Mouse (Mus musculus): Measurements from ENCODE around the gene Ptgir. TPM values are rescaled to one million over a fixed set of nuclear protein-coding genes. Genes with fewer than 3 reads are reported as not detected.
A peak's percentile ranks its signal among the peaks of the same experiment; 100 is the strongest.

The Ptgir gene
- polyA plus RNA-seq, 1 experiment, result 13.0 TPM

GRCm38 (mm10) chr7:16874190-16874589 lies 32.1 kb upstream of the Ptgir start:
- H3K4me1 ChIP-seq (ENCODE audit: control insufficient read depth, insufficient read depth, low read length), result peaks cover 2% of the 10 kb centered on the region
- peak; percentile 94 for TF ChIP-seq CTCF (IDR thresholded peaks at IDR 0.05; ENCODE audit: control insufficient read depth, insufficient read depth, low read length)
- TF ChIP-seq POLR2A (IDR thresholded peaks at IDR 0.05; ENCODE audit: borderline replicate concordance, control insufficient read depth, low read depth, low read length), result no peak
- no peak overlapping the region for H3K27ac ChIP-seq (ENCODE audit: control insufficient read depth, insufficient read depth, low read depth, low read length, poor library complexity)
- 3% methylated on average over 17 of the region's 17 CpGs for WGBS
- H3K4me3 ChIP-seq (replicated peaks; ENCODE audit: control insufficient read depth, low read depth, low read length), result no peak overlapping the region

DNA sequence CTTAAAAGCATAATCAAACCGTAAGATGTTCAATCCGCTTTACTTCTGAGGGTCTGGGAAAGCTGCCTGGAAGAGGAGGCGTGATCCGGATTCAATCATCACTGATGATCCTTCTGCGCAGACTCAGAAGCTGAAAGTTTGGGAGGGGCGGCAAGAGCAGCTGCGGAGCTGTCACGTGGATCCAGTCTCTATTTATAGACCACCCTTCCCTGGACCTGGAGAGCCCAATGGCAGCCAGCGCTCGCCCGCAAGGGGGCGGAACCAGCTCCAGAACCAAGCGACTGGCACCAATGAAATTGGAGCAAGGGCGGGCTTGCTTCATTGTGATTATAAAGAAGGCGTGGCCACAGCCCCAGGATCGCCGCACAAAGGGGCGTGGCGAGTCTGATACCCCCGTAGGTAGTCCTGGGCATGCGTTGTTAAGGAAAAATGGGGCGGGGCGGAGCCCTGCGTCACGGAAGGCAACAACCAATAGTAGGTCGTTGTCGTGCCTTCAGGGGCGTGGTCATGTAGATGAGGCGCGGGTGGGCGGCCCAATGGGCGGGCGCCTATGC lies 31.5 kb upstream of the Ptgir start:
- WGBS, result under 1% methylated on average over 33 of the region's 33 CpGs
- no peak overlapping the region for H3K27ac ChIP-seq (ENCODE audit: control insufficient read depth, insufficient read depth, low read depth, low read length, poor library complexity)
- H3K4me3 ChIP-seq (replicated peaks; ENCODE audit: control insufficient read depth, low read depth, low read length), result peak overlapping the region; percentile 51
- TF ChIP-seq POLR2A (IDR thresholded peaks at IDR 0.05; ENCODE audit: borderline replicate concordance, control insufficient read depth, low read depth, low read length), result 0 out of 2 replicates have a peak, but pooled peaks have one; percentile 5
- TF ChIP-seq CTCF (IDR thresholded peaks at IDR 0.05; ENCODE audit: control insufficient read depth, insufficient read depth, low read length), result no peak
- H3K4me1 ChIP-seq (ENCODE audit: control insufficient read depth, insufficient read depth, low read length), result peaks cover 2% of the 10 kb centered on the region

- TF ChIP-seq CTCF (IDR thresholded peaks at IDR 0.05; ENCODE audit: control insufficient read depth, insufficient read depth, low read length) (no peak), POLR2A (IDR thresholded peaks at IDR 0.05; ENCODE audit: borderline replicate concordance, control insufficient read depth, low read depth, low read length) (no peak)
- WGBS, result 0% methylated on average over 1 of the region's 1 CpGs
- Histone ChIP-seq H3K4me1 (ENCODE audit: control insufficient read depth, insufficient read depth, low read length) (peaks cover 2% of the 10 kb centered on the region), H3K4me3 (replicated peaks; ENCODE audit: control insufficient read depth, low read depth, low read length) (peak within 1 kb of the TSS; percentile 51), H3K27ac (ENCODE audit: control insufficient read depth, insufficient read depth, low read depth, low read length, poor library complexity) (no peak within 1 kb of the TSS; the same call in 1 of the 2 replicates)
Observed at GRCm38 (mm10) chr7:16875310-16875325, 31.2 kb upstream of the Ptgir start, which contains the start of gene Dact3. Dact3 (plus strand) TSS chr7:16875317.

DNA sequence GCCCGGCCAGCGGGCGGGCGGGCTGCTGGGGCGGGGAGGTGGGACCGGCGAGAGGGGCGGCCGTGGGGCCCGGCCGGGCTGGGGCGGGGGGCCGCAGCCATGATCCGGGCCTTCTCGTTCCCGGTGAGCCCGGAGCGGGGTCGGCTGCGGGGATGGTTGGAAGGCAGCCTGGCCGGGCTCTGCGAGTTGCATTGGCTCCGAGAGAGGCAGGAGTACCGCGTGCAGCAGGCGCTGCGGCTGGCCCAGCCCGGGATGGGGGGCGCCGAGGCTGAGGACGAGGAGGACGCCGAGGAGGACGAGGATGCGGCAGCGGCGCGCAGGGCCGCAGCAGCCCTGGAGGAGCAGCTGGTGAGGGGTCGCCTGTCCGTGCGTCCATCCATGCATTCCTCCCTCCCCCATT lies 31.0 kb upstream of the Ptgir start:
- WGBS, result under 1% methylated on average over 42 of the region's 42 CpGs
- Histone ChIP-seq H3K4me3 (replicated peaks; ENCODE audit: control insufficient read depth, low read depth, low read length) (peak overlapping the region; percentile 21), H3K27ac (ENCODE audit: control insufficient read depth, insufficient read depth, low read depth, low read length, poor library complexity) (no peak overlapping the region; the same call in 1 of the 2 replicates)

DNA sequence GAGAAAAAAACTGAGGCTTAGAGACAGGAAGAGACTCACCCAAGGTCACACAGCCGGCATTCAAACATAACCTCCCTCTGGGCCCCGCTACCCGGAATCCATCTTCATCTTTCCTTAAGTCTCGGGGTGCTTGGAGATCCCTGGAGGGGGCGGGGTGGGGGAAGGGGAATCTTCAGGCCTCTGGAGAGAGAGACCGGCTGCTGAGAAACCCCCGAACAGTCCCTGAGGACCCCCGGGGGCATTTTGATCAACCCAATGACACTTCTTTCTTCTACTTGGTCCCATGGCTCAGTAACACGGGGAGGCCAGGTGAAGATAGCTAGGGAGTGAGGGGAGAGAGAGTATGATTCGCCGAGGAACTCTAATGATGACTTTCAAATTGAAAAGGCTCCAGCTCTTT lies 30.3 kb upstream of the Ptgir start:
- TF ChIP-seq POLR2A (IDR thresholded peaks at IDR 0.05; ENCODE audit: borderline replicate concordance, control insufficient read depth, low read depth, low read length), result no peak
- TF ChIP-seq CTCF (IDR thresholded peaks at IDR 0.05; ENCODE audit: control insufficient read depth, insufficient read depth, low read length), result no peak
- 36% methylated on average over 11 of the region's 11 CpGs for WGBS
- no peak overlapping the region for H3K4me3 ChIP-seq (replicated peaks; ENCODE audit: control insufficient read depth, low read depth, low read length)
- H3K27ac ChIP-seq (ENCODE audit: control insufficient read depth, insufficient read depth, low read depth, low read length, poor library complexity), result no peak overlapping the region
- H3K4me1 ChIP-seq (ENCODE audit: control insufficient read depth, insufficient read depth, low read length), result peaks cover 2% of the 10 kb centered on the region

More for the DNA sequence above, 31.0 kb upstream of the Ptgir start:
- peaks cover 2% of the 10 kb centered on the region for H3K4me1 ChIP-seq (ENCODE audit: control insufficient read depth, insufficient read depth, low read length)
- TF ChIP-seq CTCF (IDR thresholded peaks at IDR 0.05; ENCODE audit: control insufficient read depth, insufficient read depth, low read length), result no peak
- TF ChIP-seq POLR2A (IDR thresholded peaks at IDR 0.05; ENCODE audit: borderline replicate concordance, control insufficient read depth, low read depth, low read length), result no peak

GRCm38 (mm10) chr7:16876608-16877007 lies 29.7 kb upstream of the Ptgir start:
- WGBS, result 10% methylated on average over 13 of the region's 13 CpGs
- H3K4me1 ChIP-seq (ENCODE audit: control insufficient read depth, insufficient read depth, low read length), result peaks cover 2% of the 10 kb centered on the region
- H3K4me3 ChIP-seq (replicated peaks; ENCODE audit: control insufficient read depth, low read depth, low read length), result no peak overlapping the region
- TF ChIP-seq CTCF (IDR thresholded peaks at IDR 0.05; ENCODE audit: control insufficient read depth, insufficient read depth, low read length), result no peak
- TF ChIP-seq POLR2A (IDR thresholded peaks at IDR 0.05; ENCODE audit: borderline replicate concordance, control insufficient read depth, low read depth, low read length), result no peak
- H3K27ac ChIP-seq (ENCODE audit: control insufficient read depth, insufficient read depth, low read depth, low read length, poor library complexity), result no peak overlapping the region

GRCm38 (mm10) chr7:16877717-16878116 lies 28.6 kb upstream of the Ptgir start:
- TF ChIP-seq POLR2A (IDR thresholded peaks at IDR 0.05; ENCODE audit: borderline replicate concordance, control insufficient read depth, low read depth, low read length) (no peak), CTCF (IDR thresholded peaks at IDR 0.05; ENCODE audit: control insufficient read depth, insufficient read depth, low read length) (no peak)
- H3K27ac ChIP-seq (ENCODE audit: control insufficient read depth, insufficient read depth, low read depth, low read length, poor library complexity), result no peak overlapping the region
- no peak overlapping the region for H3K4me3 ChIP-seq (replicated peaks; ENCODE audit: control insufficient read depth, low read depth, low read length)
- H3K4me1 ChIP-seq (ENCODE audit: control insufficient read depth, insufficient read depth, low read length), result peaks cover 2% of the 10 kb centered on the region
- 75% methylated on average over 3 of the region's 3 CpGs for WGBS

DNA sequence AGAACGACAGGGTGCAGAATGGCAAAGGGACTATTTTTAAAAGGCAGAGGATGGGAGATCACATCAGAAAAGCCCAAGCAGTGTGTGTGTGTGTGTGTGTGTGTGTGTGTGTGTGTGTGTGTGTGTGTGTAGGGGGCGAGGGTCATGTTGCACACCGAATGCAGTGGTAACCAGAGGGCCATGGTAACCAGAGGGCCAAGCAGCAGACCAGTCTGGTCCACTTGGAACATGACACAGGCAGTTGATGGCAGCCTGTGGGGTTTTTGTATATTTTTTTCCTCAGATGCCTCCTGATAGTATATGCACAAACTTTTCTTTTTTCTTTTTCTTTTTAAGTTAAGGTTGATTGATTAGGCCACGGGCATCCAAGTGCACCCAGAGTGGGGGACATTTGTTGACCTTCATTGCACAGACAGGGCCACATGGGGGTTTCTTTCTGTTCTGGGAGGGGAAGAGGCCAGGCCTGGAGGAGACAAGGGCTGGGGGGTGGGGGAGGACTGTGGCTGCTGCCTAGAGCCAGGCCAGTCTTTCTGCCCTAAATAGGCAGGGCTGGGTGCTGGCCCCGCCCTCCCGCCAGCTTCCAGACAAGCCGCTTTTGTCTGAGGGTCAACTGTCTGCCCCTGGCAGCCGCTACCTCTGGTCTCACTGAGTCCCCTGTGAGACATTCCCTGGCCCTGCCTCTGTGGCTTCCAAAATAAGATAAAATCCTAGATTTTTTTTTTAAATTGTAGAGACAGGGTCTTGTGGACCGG lies 26.3 kb upstream of the Ptgir start:
- TF ChIP-seq POLR2A (IDR thresholded peaks at IDR 0.05; ENCODE audit: borderline replicate concordance, control insufficient read depth, low read depth, low read length), result no peak
- TF ChIP-seq CTCF (IDR thresholded peaks at IDR 0.05; ENCODE audit: control insufficient read depth, insufficient read depth, low read length), result no peak
- WGBS, result 73% methylated on average over 9 of the region's 9 CpGs

DNA sequence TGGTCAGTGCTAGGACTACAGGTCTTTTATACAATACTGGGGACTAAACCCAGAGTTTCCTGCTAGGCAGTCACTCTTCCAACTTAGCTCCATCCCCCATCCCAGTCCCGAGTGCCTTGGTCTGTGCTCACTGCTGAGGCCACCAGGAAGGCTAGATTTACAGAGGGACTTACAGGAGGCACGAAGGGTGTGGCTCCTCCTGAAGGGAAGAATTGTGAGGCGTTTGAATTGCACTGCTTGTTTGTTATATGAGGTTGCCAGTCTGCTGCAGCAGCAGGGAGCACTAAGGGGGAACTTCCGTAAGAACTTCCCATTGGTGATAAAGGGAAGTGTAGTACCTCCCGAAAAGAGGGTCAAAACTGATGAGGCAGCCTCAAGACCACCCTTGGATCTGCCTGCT lies 25.7 kb upstream of the Ptgir start:
- no peak overlapping the region for H3K4me3 ChIP-seq (replicated peaks; ENCODE audit: control insufficient read depth, low read depth, low read length)
- peaks cover under 1% of the 10 kb centered on the region for H3K4me1 ChIP-seq (ENCODE audit: control insufficient read depth, insufficient read depth, low read length)
- no peak overlapping the region for H3K27ac ChIP-seq (ENCODE audit: control insufficient read depth, insufficient read depth, low read depth, low read length, poor library complexity)
- 20% methylated on average over 5 of the region's 5 CpGs for WGBS
- TF ChIP-seq POLR2A (IDR thresholded peaks at IDR 0.05; ENCODE audit: borderline replicate concordance, control insufficient read depth, low read depth, low read length), result no peak
- TF ChIP-seq CTCF (IDR thresholded peaks at IDR 0.05; ENCODE audit: control insufficient read depth, insufficient read depth, low read length), result no peak

More for the DNA sequence above, 26.3 kb upstream of the Ptgir start:
- no peak overlapping the region for H3K4me3 ChIP-seq (replicated peaks; ENCODE audit: control insufficient read depth, low read depth, low read length)
- H3K4me1 ChIP-seq (ENCODE audit: control insufficient read depth, insufficient read depth, low read length), result peaks cover 2% of the 10 kb centered on the region
- H3K27ac ChIP-seq (ENCODE audit: control insufficient read depth, insufficient read depth, low read depth, low read length, poor library complexity), result no peak overlapping the region

Measured in bone marrow, adult 2 months (tissue).